Comparison of ENCODE assay signal across 24 mouse cellular contexts in genomic region chrX:49116465-49116864, GRCm38 (mm10).
"Had no signal": no experiment of that assay in that cellular context is flagged by ENCODE, and none has a peak within 500 bp of the region (broad histone marks: within the 10 kb centered on the region; RNA-seq: fewer than 3 reads in every experiment).

No protein-coding gene starts in this region.

- H3K27ac ChIP-seq: kidney, postnatal 0 days; layer of hippocampus, adult 2 months; limb, embryonic 10.5 days; limb, embryonic 13.5 days; liver, embryonic 14.5 days; lung, embryonic 15.5 days; midbrain, embryonic 12.5 days; midbrain, embryonic 15.5 days; neural tube, embryonic 12.5 days; neural tube, embryonic 15.5 days had no signal

- H3K36me3 ChIP-seq: limb, embryonic 10.5 days; limb, embryonic 13.5 days; lung, embryonic 15.5 days; midbrain, embryonic 12.5 days; midbrain, embryonic 15.5 days; neural tube, embryonic 12.5 days; neural tube, embryonic 15.5 days had no signal

- H3K9ac ChIP-seq: limb, embryonic 13.5 days; liver, embryonic 14.5 days; liver, postnatal 0 days; lung, embryonic 15.5 days; midbrain, embryonic 12.5 days; midbrain, embryonic 15.5 days; neural tube, embryonic 12.5 days; neural tube, embryonic 15.5 days had no signal

- H3K27me3 ChIP-seq: limb, embryonic 13.5 days; lung, embryonic 15.5 days; midbrain, embryonic 12.5 days; midbrain, embryonic 15.5 days; neural tube, embryonic 12.5 days; neural tube, embryonic 15.5 days had no signal

- H3K9me3 ChIP-seq: limb, embryonic 10.5 days; limb, embryonic 13.5 days; lung, embryonic 15.5 days; midbrain, embryonic 12.5 days; midbrain, embryonic 15.5 days; neural tube, embryonic 12.5 days; neural tube, embryonic 15.5 days had no signal

- H3K4me2 ChIP-seq: limb, embryonic 13.5 days; liver, embryonic 11.5 days; lung, embryonic 15.5 days; midbrain, embryonic 12.5 days; midbrain, embryonic 15.5 days; neural tube, embryonic 12.5 days; neural tube, embryonic 15.5 days had no signal

- ATAC-seq: intestine, postnatal 0 days; liver, postnatal 0 days; midbrain, embryonic 15.5 days had no signal

- H3K4me3 ChIP-seq: layer of hippocampus, adult 2 months; limb, embryonic 10.5 days; limb, embryonic 13.5 days; lung, embryonic 15.5 days; midbrain, embryonic 12.5 days; midbrain, embryonic 15.5 days; neural tube, embryonic 12.5 days; neural tube, embryonic 15.5 days had no signal

- H3K4me1 ChIP-seq: limb, embryonic 10.5 days; limb, embryonic 13.5 days; lung, embryonic 15.5 days; midbrain, embryonic 12.5 days; midbrain, embryonic 15.5 days; neural tube, embryonic 12.5 days; neural tube, embryonic 15.5 days had no signal

- DNase-seq: kidney, adult 2 months; kidney, postnatal 25 days; layer of hippocampus, adult 9-11 months; liver, postnatal 0 days; lung, postnatal 10 days; lung, postnatal 36 days; right cerebral cortex, adult 18-20 months; right cerebral cortex, postnatal 14 days; spleen, adult 18-20 months; thymus, adult 2 months; thymus, postnatal 14 days; thymus, postnatal 4 days had no signal
